Mouse (Mus musculus) liver (tissue): Measurements from ENCODE around the gene Plscr1.

Source experiments
- DNase-seq: peaks from one replicate; pipeline ENCODE4 v3.0.0-alpha.2; 2020; ENCODE audit warnings: mixed read lengths

The Plscr1 gene

GRCm38 (mm10) chr9:92260481-92261159 lies 11.1 kb downstream of the Plscr1 start:
- no peak for DNase-seq

- DNase-seq = no peak
These were observed 16.2 kb downstream of the Plscr1 start for GRCm38 (mm10) chr9:92265719-92266118.

GRCm38 (mm10) chr9:92266558-92267171 lies 17.1 kb downstream of the Plscr1 start:
- DNase-seq = no peak

GRCm38 (mm10) chr9:92267732-92268131 lies 18.2 kb downstream of the Plscr1 start:
- DNase-seq = no peak

GRCm38 (mm10) chr9:92269829-92270404 lies 20.4 kb downstream of the Plscr1 start:
- DNase-seq = no peak

- DNase-seq = peak; percentile 44
These were observed 21.4 kb downstream of the Plscr1 start for GRCm38 (mm10) chr9:92270927-92271326.

- no peak for DNase-seq
These were observed 23.1 kb downstream of the Plscr1 start for GRCm38 (mm10) chr9:92272650-92273049.

GRCm38 (mm10) chr9:92273271-92273670 lies 23.7 kb downstream of the Plscr1 start:
- DNase-seq = no peak

- DNase-seq = peak; percentile 43
These were observed 24.6 kb downstream of the Plscr1 start for GRCm38 (mm10) chr9:92273956-92274762.

- no peak for DNase-seq
These were observed 26.1 kb downstream of the Plscr1 start, which contains the start of gene Plscr2 for GRCm38 (mm10) chr9:92275486-92276207. Gene Plscr2, plus strand, starts transcription at chr9:92275602.

- no peak for DNase-seq
These were observed 26.8 kb downstream of the Plscr1 start for GRCm38 (mm10) chr9:92276360-92276759.

GRCm38 (mm10) chr9:92280048-92280447 lies 30.5 kb downstream of the Plscr1 start:
- no peak for DNase-seq

GRCm38 (mm10) chr9:92282563-92283171 lies 33.1 kb downstream of the Plscr1 start:
- DNase-seq = no peak

- no peak for DNase-seq
These were observed 40.1 kb downstream of the Plscr1 start for GRCm38 (mm10) chr9:92289675-92290074.

- no peak for DNase-seq
These were observed 42.6 kb downstream of the Plscr1 start for GRCm38 (mm10) chr9:92292169-92292568.

- DNase-seq = no peak
These were observed 43.4 kb downstream of the Plscr1 start for GRCm38 (mm10) chr9:92292922-92293321.

- DNase-seq = no peak
These were observed 44.3 kb downstream of the Plscr1 start for GRCm38 (mm10) chr9:92293560-92294548.

GRCm38 (mm10) chr9:92298288-92298687 lies 48.7 kb downstream of the Plscr1 start:
- DNase-seq = no peak

- DNase-seq = no peak
These were observed 51.7 kb downstream of the Plscr1 start for GRCm38 (mm10) chr9:92301213-92301612.

GRCm38 (mm10) chr9:92305075-92305474 lies 55.5 kb downstream of the Plscr1 start:
- no peak for DNase-seq
